Mouse (Mus musculus) brown adipose tissue, adult 24 weeks (tissue): ENCODE results near the gene Upk2. TPM values are rescaled to one million over a fixed set of nuclear protein-coding genes. Genes with fewer than 3 reads are reported as not detected.
"Not testable (repeated sequence)": the region's sequence is repeated elsewhere in the genome, so short reads cannot be mapped to it uniquely, and the experiment has no call there.

ENCODE experiments used
- H3K27ac ChIP-seq: fragments of 200-500 bp; replicated peaks from 2 replicates; pipeline ENCODE4 v1.5.1; 2012; ENCODE audit warnings: low read depth, mild to moderate bottlenecking, low read length
- H3K4me1 ChIP-seq: fragments of 200-500 bp; 2 replicates; pipeline ENCODE4 v1.6.1; 2012; ENCODE audit warnings: low read length, mixed read lengths; ENCODE audit not compliant: control insufficient read depth, insufficient read depth, insufficient read length
- H3K4me3 ChIP-seq: fragments of 200-500 bp; 2 replicates; pipeline ENCODE4 v1.5.1; 2012; ENCODE audit warnings: low read depth, mild to moderate bottlenecking, low read length, moderate library complexity; ENCODE audit not compliant: insufficient read depth
- polyA plus RNA-seq: library from polyadenylated mRNA; stranded (reverse); fragments of >200 nt; gene quantifications from 2 replicates; pipeline ENCODE4 v1.2.4, GENCODE M21; 2012; ENCODE audit not compliant: missing spikeins, insufficient read depth, insufficient read length

Gene Upk2
- polyA plus RNA-seq, 1 experiment, result not detected

DNA sequence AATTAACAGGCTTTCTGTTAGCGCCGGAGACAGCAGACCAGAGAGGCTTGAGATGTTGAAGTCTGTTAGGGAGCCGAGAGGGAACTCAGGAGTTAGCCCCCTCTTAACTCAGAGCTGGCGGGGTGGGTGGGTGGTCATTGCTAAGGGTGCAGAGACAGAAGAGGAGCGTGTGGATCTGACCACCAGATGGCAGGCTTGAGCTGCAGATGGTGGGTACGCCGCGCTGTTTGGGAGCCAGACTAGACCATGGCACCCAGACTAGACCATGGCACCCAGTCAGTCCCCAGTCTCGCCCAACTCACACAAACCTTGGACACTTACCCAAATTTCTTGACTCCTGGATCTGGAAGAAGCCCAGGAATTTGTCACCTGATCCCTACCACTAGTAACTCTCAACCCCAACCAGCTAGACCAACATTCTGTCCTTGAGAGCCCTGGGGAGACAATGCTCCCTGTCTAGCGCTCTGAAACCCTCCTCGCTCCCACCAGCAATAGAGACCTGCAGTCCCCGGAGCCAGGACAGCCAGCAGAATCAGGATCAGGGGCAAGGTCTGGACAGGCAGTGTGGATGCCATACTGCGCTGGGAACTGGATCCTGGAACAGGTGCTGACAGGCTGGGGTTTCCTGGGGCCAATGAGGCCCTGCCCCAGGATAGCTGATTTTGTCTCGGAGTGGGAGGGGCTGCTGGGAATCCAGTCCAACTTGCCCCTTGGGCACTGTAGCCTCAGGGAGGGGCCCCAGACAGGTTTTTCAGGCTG is 465 bp downstream of the Upk2 start:
- Histone ChIP-seq H3K27ac (no peak overlapping the region), H3K4me3 (no peak overlapping the region), H3K4me1 (no peaks in the 10 kb centered on the region)

DNA sequence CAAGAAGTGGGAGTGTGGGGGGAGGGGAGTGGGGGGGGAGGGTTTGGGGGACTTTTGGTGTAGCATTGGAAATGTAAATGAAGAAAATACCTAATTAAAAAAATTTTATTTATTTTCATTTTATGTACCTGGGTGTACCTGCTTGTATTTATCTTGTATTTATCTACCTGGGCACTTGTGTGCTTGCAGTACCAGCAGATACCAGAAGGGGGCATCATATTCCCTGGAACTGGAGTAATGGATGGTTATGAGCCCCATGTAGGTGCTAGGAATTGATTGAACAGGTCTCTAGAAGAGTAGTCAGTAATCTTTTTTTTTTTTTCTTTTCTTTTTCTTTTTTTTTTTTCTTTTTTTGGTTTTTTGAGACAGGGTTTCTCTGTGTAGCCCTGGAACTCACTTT is 4.4 kb downstream of the Upk2 start:
- H3K4me1 ChIP-seq, result no peaks in the 10 kb centered on the region
- H3K27ac ChIP-seq, result no peak overlapping the region
- H3K4me3 ChIP-seq, result no peak overlapping the region

DNA sequence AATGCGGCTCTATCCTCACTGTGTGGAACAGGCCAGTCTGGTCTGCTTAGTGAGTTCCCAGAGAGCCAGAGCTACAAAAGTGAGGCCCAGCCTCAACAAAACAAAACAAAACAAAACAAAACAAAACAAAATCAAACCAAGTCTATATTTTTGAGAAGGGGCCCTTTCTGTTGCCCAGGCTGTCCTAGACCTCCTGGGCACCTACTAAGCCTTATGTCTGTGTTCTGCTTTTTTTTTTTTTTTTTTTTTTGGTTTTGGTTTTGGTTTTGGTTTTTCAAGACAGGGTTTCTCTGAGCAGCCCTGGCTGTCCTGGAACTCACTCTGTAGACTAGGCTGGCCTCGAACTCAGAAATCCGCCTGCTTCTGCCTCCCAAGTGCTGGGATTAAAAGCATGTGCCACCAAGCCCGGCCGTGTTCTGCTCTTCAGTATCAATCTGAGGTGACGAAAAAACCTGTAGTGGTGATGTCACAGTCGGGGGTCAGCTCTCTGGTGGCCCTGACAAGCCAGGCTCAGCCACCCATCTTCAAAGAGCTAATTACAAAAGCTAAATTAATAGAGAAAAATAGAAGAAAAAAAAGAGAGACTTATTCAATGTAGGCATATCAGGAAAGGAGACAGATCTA is 10.3 kb downstream of the Upk2 start:
- not testable (repeated sequence) for H3K27ac ChIP-seq, H3K4me1 ChIP-seq

DNA sequence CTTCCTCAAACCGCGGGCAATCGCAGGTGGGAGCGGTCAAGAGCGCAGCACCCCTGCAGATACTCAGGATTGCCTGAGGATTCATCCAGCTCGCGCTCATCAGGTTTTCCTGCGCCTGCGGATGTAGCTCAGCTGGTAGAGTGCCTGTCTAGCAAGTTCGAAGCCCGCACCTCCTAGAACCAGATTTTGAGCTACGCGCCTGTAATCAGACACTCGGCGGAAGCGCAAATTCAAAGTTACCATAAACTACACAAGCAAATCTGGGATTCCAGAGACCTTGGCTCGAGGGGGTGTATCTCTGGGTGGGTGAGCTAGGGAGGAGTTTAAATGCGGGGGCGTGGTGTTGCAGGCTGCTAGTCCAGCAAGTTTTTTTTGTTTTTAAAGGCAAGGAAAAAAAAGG is 13.8 kb downstream of the Upk2 start, which contains the start of gene Foxr1:
TSS of gene Foxr1 (minus strand) at position 176 of the 400 bp plus-strand sequence.
- Histone ChIP-seq H3K27ac (no peak within 1 kb of the TSS), H3K4me1 (no peaks in the 10 kb centered on the region), H3K4me3 (no peak within 1 kb of the TSS)

More for the DNA sequence above, 10.3 kb downstream of the Upk2 start:
- not testable (repeated sequence) for H3K4me3 ChIP-seq

DNA sequence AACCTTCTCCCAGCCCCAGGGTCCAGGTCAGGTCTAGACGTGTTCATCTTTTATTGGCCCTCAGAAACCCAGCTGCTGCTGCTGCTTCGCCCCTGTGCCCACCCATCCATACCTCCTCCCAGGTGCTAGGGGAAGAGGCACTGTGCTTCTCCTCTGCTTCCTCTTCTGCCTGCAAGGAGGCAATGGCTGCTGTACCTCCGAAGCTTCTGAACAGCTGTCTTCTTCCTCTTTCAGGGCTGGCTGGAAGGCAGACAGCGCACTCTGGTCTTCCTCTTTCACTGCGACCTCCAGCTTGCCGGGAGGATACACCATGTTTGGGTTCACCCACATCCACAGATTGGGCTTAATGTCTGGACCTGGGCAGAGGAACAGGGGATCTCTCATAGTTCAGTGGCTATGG is 19.0 kb downstream of the Upk2 start:
- no peaks in the 10 kb centered on the region for H3K4me1 ChIP-seq
- no peak overlapping the region for H3K27ac ChIP-seq
- no peak overlapping the region for H3K4me3 ChIP-seq

DNA sequence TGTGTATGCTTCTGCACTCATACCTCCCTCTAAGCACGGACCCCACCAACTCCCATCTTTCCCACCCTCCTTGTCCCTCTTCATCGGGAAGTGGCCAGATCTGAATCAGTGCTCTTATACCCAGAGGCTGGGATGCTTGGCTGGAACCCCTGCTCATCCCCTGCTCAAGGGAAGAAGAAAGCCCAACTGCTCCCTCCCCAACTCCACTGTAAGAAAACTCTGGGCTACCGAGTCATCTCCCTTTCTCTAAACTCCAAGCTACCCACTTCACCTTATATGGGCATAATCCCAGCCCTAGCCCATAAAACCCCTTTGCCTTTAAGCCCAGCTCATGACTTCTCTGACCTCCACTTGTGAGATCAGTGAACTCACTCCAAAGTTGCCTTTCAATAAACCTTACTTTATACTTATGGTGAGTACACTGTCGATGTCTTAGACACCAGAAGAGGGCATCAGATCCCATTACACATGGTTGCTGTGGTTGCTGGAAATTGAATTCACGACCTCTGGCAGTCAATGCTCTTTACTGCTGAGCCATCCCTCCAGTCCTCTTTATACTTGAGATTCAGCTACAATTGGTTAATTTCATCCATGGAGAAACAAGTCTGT is 22.1 kb downstream of the Upk2 start:
- no peak overlapping the region for H3K4me3 ChIP-seq
- H3K4me1 ChIP-seq, result no peaks in the 10 kb centered on the region
- H3K27ac ChIP-seq, result no peak overlapping the region

DNA sequence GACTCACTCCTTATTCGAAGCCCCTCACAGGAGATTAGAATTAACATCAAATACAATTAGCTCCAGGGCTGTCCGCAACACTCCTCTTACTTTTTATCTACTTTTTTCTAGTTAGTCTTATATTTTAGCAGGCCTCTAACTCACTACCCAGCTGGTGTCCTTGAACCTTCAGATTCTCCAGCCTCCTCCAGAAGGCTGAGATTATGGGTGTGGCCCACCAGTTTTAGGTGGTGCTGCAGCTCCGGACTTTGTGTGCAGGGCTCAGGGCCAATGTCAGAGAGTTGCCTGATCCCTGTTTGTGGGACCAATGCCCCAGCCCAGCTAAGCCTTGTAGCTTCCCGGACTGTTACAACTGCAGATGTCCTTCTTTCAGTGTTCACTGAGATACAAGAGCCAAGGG is 31.2 kb downstream of the Upk2 start:
- Histone ChIP-seq H3K4me1 (no peaks in the 10 kb centered on the region), H3K27ac (no peak overlapping the region), H3K4me3 (no peak overlapping the region)

DNA sequence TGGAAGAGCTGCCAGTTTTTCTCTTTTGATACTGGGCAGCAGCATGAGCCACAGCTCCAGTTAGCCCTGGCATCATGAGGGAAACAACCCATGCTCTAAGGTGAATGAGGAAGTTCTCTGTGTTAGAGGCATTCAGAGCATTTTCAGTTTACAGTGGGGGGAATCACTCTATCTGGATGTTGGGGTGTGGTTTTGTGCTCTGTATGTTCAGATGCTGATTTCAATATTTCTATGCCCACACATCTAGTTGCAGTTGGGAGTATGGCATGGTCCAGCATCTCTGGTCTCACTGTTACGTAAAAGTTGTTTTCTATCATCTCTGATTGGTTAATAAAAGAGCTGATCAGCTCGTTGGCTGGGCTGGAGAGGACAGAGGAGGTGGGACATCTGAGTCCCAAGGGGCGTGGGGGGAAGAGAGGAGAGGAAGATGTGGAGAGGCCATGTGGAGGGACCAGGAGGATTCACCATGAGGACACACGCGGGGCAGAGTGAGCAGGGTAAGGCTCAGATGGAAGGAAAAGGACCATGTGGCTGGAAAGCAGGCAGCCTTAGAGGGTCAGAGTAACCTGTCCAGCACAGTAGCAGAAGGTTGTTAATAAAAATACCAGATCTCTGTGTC is 34.4 kb downstream of the Upk2 start:
- Histone ChIP-seq H3K27ac (no peak overlapping the region), H3K4me1 (no peaks in the 10 kb centered on the region), H3K4me3 (no peak overlapping the region)

DNA sequence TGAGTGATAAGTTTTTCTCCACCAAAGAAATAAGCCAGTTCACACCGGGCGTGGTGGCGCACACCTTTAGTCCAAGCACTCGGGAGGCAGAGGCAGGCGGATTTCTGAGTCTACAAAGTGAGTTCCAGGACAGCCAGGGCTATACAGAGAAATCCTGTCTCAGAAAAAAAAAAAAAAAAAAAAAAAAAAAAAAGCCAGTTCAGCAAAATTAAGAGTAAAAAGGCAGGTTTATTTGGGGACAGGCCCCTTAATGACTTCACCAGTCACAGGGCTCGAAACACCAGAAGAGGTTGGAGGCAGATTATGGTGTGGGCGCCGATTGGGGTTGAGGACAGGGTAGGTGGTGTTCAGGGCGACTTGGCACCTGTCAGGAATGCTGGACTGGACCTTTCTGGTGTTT is 35.0 kb downstream of the Upk2 start:
- H3K27ac ChIP-seq, H3K4me1 ChIP-seq, H3K4me3 ChIP-seq: not testable (repeated sequence)

DNA sequence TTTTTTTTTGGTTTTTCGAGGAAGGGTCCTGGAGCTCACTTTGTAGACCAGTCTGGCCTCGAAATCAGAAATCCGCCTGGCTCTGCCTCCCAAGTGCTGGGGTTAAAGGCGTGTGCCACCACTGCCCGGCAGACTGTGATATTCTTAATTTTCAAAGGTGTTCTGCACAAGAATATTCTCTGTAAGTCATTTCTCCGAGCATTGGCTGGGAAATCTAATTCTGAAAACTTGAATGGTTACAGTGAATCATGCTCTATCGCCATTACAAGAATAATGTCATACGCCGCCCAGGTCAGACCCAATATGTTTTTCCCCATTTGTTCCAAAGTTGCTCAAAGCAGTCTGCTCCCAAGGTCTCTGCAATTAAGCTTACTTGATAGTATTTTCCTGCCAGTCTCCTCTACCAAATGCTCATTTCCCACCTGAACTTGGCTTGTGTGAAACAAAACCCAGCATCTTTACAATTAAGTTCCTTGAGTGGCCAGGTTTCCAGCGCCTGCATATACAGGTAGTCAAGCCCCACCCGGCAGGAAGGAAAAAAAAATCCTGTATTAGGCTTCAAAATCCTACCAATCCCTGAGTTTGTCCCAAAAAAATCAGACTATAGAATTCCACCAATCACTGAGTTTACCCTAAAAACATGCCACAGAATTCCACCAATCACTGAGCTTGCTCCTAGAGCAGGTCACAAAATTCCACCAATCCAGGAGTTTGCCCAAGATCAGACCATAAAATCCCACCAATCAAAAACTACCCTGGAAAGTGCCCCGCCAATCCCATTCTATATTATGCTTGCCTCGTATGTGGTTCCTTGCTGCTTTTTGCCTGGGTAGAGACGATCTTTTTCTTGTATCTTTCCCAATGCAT is 36.0 kb downstream of the Upk2 start, which contains the start of gene Ccdc84:
TSS of gene Ccdc84 (minus strand) at position 51 of the 867 bp plus-strand sequence.
- no peaks in the 10 kb centered on the region for H3K4me1 ChIP-seq
- H3K4me3 ChIP-seq, result peak within 1 kb of the TSS; percentile 84
- H3K27ac ChIP-seq, result peak within 1 kb of the TSS; percentile 85

DNA sequence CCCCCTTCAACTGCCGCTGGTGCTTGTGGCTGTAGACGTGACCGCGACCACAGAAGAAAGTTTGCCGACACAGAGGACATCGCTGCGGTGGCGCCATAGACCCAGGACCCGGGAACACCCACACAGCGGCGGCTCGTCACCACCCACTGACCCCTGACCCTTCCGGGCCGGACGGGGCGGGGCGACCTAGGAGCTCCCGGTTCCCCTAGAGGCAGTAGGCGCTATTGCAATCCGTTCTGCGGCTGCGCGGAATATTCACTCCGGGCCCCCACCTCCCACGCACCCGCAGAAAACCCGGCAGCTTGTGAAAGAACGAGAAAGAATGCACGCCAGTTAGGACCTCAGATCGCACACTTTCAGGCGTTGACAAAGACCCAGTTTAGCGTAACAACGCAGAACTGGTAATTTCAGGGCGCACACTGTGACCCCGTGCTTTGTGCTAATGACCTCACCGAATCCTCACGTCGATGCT is 36.8 kb downstream of the Upk2 start:
- Histone ChIP-seq H3K4me3 (peak overlapping the region; percentile 84), H3K27ac (peak overlapping the region; percentile 85), H3K4me1 (no peaks in the 10 kb centered on the region)

DNA sequence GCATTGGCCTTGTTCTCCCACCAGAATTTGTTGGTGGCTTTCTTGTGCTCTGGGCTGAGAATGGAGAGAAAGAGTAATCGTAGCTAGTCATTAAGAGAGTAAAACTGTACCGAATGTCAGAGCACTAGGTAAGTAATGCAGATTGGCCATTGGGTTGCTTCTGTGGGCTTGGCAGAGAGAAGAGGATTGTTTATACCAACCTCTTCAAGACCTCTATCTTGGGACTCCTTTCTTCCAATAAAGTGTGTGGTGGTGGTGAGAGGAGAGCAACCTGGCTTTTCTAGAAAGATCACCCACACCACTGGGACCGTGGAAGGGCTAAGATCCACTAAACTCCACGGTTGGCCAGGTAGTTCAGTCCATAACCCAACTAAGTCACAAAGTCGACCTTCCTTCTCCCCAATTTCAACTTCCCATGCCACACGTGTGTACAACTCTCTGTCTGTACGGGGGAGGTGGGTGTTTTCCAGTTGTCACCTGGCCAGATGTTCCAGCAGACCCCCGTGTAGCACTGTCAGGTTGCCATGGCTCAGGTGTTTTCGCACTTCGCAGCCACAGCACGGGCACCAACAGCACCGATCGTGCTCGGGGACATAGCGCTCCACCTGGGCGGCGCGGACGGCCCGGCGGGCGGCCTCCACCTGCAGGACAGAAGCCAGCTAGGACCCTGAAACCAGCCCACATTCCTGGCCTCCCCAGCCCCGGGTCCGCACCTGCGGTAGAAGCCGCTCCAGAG is 37.5 kb downstream of the Upk2 start:
- peak overlapping the region; percentile 18; the same call in 1 of the 2 replicates for H3K27ac ChIP-seq
- no peaks in the 10 kb centered on the region for H3K4me1 ChIP-seq
- H3K4me3 ChIP-seq, result peak overlapping the region; percentile 84

DNA sequence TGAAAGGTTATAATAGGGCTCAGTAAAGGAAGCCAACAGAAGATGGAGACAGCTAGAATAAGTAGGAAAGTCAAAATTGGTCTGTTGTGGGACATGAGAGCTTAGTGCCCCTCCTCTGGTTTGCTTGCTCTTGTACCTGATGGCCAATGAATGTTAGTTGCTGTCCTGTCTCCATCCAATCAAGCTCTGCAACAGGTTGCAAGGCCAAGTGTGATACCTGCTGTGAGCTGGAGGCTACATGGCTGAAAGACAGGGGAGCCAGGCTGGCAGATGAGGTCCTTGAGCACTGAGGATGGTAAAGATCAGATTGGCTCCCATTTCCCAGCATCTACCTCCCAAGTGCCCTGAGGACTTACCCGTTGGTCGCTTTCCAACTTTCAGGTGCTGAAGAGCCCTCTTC is 42.0 kb downstream of the Upk2 start:
- H3K4me1 ChIP-seq, result no peaks in the 10 kb centered on the region
- no peak overlapping the region for H3K27ac ChIP-seq
- no peak overlapping the region for H3K4me3 ChIP-seq

DNA sequence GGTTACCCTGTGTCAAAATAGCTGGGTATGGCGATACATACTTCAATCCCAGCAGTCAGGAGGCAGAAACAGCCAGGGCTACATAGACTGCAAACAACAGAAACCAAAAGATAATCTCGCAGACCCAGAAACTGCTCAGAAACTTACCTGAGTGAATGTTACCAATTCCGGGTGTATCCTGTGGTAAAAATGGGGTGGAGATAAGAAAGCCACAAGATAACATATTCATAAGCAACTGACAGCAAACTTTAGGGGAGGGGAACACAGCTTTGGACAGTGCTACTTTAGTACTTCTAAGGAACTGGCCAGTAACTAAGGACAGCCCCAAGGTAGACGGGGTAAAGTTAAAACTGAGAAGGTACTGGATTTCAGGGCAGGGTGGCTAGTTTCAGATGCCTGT is 42.5 kb downstream of the Upk2 start:
- no peak overlapping the region for H3K4me3 ChIP-seq
- no peak overlapping the region for H3K27ac ChIP-seq
- H3K4me1 ChIP-seq, result no peaks in the 10 kb centered on the region
